Mouse (Mus musculus) heart, adult 8-10 months (tissue): ENCODE measurements around the gene Bcl9. TPM values are rescaled to one million over a fixed set of nuclear protein-coding genes. Genes with fewer than 3 reads are reported as not detected.

ENCODE experiments used
- DNase-seq: peaks from one replicate; pipeline ENCODE4 v3.0.0; 2022; ENCODE audit warnings: low spot score
- total RNA-seq, 4 experiments: library from RNA; stranded (reverse); gene quantifications; 2 replicates each; pipeline ENCODE4 v1.2.4; 2022

Gene Bcl9
- total RNA-seq, 4 experiments from 2014 or later = 16.8 to 26.1 (median 24.4) TPM

- DNase-seq = no peak
Observed at GRCm38 (mm10) chr3:97232328-97232727, 65.4 kb downstream of the Bcl9 start.

- no peak for DNase-seq
Observed at GRCm38 (mm10) chr3:97231857-97232256, 65.9 kb downstream of the Bcl9 start.

- DNase-seq = no peak
Observed at GRCm38 (mm10) chr3:97230631-97231404, 66.9 kb downstream of the Bcl9 start.

GRCm38 (mm10) chr3:97228457-97228856, 69.3 kb downstream of the Bcl9 start:
- DNase-seq = no peak

- DNase-seq = no peak
Observed at GRCm38 (mm10) chr3:97228020-97228419, 69.7 kb downstream of the Bcl9 start.

- peak; percentile 93 for DNase-seq
Observed at GRCm38 (mm10) chr3:97227259-97228005, 70.3 kb downstream of the Bcl9 start.

- no peak for DNase-seq
Observed at GRCm38 (mm10) chr3:97226719-97227118, 71.0 kb downstream of the Bcl9 start.

- DNase-seq = no peak
Observed at GRCm38 (mm10) chr3:97225231-97225630, 72.5 kb downstream of the Bcl9 start.

GRCm38 (mm10) chr3:97223261-97223660, 74.5 kb downstream of the Bcl9 start:
- no peak for DNase-seq

GRCm38 (mm10) chr3:97215526-97215925, 82.2 kb downstream of the Bcl9 start:
- DNase-seq = no peak

GRCm38 (mm10) chr3:97214439-97214838, 83.3 kb downstream of the Bcl9 start:
- peak; percentile 31 for DNase-seq

GRCm38 (mm10) chr3:97213871-97214270, 83.8 kb downstream of the Bcl9 start:
- DNase-seq = no peak

- DNase-seq = no peak
Observed at GRCm38 (mm10) chr3:97211177-97211576, 86.5 kb downstream of the Bcl9 start.

- no peak for DNase-seq
Observed at GRCm38 (mm10) chr3:97209351-97209750, 88.4 kb downstream of the Bcl9 start.

- DNase-seq = no peak
Observed at GRCm38 (mm10) chr3:97206521-97206920, 91.2 kb downstream of the Bcl9 start.

- DNase-seq = no peak
Observed at GRCm38 (mm10) chr3:97203880-97204279, 93.8 kb downstream of the Bcl9 start.

- DNase-seq = peak; percentile 61
Observed at GRCm38 (mm10) chr3:97201943-97202342, 95.8 kb downstream of the Bcl9 start.

- no peak for DNase-seq
Observed at GRCm38 (mm10) chr3:97199261-97199660, 98.5 kb downstream of the Bcl9 start.

- DNase-seq = no peak
Observed at GRCm38 (mm10) chr3:97196571-97196970, 101.1 kb downstream of the Bcl9 start.

- peak; percentile 63 for DNase-seq
Observed at GRCm38 (mm10) chr3:97185098-97185860, 112.4 kb downstream of the Bcl9 start.

GRCm38 (mm10) chr3:97183810-97184209, 113.9 kb downstream of the Bcl9 start:
- DNase-seq = no peak

GRCm38 (mm10) chr3:97180527-97180926, 117.2 kb downstream of the Bcl9 start:
- DNase-seq = no peak
